ENCODE assay signal across 24 mouse cellular contexts in the genomic region with DNA sequence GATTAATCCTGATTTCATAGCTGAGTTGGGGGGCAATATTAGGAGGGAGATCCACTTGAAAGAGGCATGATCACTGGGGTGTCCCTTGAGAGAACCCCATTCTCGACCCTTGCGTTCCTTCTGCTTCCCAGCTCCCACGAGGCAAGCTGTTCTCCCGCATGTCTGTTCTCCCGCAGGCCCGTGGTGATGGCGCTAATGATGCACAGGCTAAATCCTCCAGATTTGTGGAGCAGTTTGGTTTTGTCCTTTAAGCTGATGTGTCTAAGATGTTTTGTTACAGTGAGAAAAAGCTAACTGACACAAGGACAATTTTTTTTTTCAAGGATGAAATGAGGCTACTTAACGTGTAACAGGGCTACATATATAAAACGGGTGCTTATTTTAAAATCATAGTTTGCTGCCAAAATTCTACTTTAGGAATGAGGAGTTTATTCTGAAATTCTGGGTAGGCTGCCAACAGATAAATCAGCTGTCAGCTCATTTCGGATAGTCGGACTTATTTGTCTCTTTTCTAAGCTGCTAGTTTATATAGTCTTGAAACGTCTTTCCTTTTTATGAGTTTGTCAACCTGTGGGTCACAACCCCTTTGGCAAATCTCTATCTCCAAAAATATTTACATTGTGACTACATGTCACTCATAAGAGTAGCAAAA.
DNase-seq lines count a peak whose midpoint lies in the region; ATAC-seq and TF ChIP-seq lines count a peak whose summit lies in the region.
"Had no signal": no experiment of that assay in that cellular context is flagged by ENCODE, and none has a peak within 500 bp of the region (broad histone marks: within the 10 kb centered on the region; RNA-seq: fewer than 3 reads in every experiment).

No protein-coding gene starts in this region.

- no peak overlapping the region for H3K27ac ChIP-seq in forebrain, postnatal 0 days (ENCODE audit: low read depth, low read length)
- no peak overlapping the region for H3K27ac ChIP-seq in forebrain, embryonic 10.5 days
- H3K27ac ChIP-seq in stomach, embryonic 14.5 days (ENCODE audit: low read length): peak overlapping the region; percentile 82; the same call in 1 of the 2 replicates
- H3K27ac ChIP-seq in stomach, postnatal 0 days (replicated peaks): no peak overlapping the region
- H3K27ac ChIP-seq: embryonic facial prominence, embryonic 13.5 days; forebrain, embryonic 15.5 days; heart, embryonic 15.5 days; limb, embryonic 10.5 days; limb, embryonic 15.5 days; liver, embryonic 14.5 days had no signal

- peak; percentile 37 for DNase-seq in forebrain, postnatal 0 days
- DNase-seq in forebrain, embryonic 10.5 days (ENCODE audit: extremely low spot score, low spot score): no peak
- peak; percentile 3 for DNase-seq in kidney, postnatal 4 days
- no peak for DNase-seq in kidney, adult 8-10 months
- DNase-seq in stomach, postnatal 0 days (ENCODE audit: low spot score): no peak
- DNase-seq: adrenal gland, postnatal 14 days; cerebellum, adult 11-12 months; cerebellum, adult 9-11 months; embryo, embryonic 11 days; gastrocnemius, postnatal 10 days; kidney, adult 18-20 months; lung, postnatal 14 days; right cerebral cortex, postnatal 25 days had no signal

- 0 out of 2 replicates have a peak, but pooled peaks cover 5% of the 10 kb centered on the region for H3K9me3 ChIP-seq in forebrain, postnatal 0 days (ENCODE audit: low read length)
- H3K9me3 ChIP-seq in forebrain, embryonic 10.5 days: peaks cover 10% of the 10 kb centered on the region; the same call in 1 of the 2 replicates
- no peaks in the 10 kb centered on the region for H3K9me3 ChIP-seq in stomach, embryonic 14.5 days (ENCODE audit: control insufficient read depth, low read depth, low read length)
- H3K9me3 ChIP-seq in stomach, postnatal 0 days (ENCODE audit: control insufficient read depth, low read length): no peaks in the 10 kb centered on the region
- H3K9me3 ChIP-seq: heart, embryonic 15.5 days; limb, embryonic 10.5 days; limb, embryonic 15.5 days had no signal

- H3K9ac ChIP-seq in forebrain, postnatal 0 days: no peak overlapping the region
- H3K9ac ChIP-seq in stomach, embryonic 14.5 days (replicated peaks; ENCODE audit: low read depth, low read length): no peak overlapping the region
- no peak overlapping the region for H3K9ac ChIP-seq in stomach, postnatal 0 days (ENCODE audit: low read length)
- H3K9ac ChIP-seq: embryonic facial prominence, embryonic 13.5 days; forebrain, embryonic 15.5 days; heart, embryonic 15.5 days; limb, embryonic 15.5 days; liver, embryonic 14.5 days had no signal

- no peaks in the 10 kb centered on the region for H3K36me3 ChIP-seq in forebrain, postnatal 0 days (ENCODE audit: insufficient read depth)
- H3K36me3 ChIP-seq in forebrain, embryonic 10.5 days (replicated peaks): no peaks in the 10 kb centered on the region
- H3K36me3 ChIP-seq in stomach, embryonic 14.5 days (ENCODE audit: control insufficient read depth, insufficient read depth, low read length): no peaks in the 10 kb centered on the region
- H3K36me3 ChIP-seq in stomach, postnatal 0 days (ENCODE audit: control insufficient read depth, insufficient read depth, low read length): no peaks in the 10 kb centered on the region
- H3K36me3 ChIP-seq: embryonic facial prominence, embryonic 13.5 days; forebrain, embryonic 15.5 days; heart, embryonic 15.5 days; limb, embryonic 10.5 days; limb, embryonic 15.5 days had no signal

- no peaks in the 10 kb centered on the region for H3K27me3 ChIP-seq in forebrain, postnatal 0 days (ENCODE audit: insufficient read depth, low read length)
- H3K27me3 ChIP-seq in forebrain, embryonic 10.5 days (ENCODE audit: poor library complexity, severe bottlenecking): no peaks in the 10 kb centered on the region
- H3K27me3 ChIP-seq in stomach, embryonic 14.5 days (ENCODE audit: control insufficient read depth, insufficient read depth, low read length): no peaks in the 10 kb centered on the region
- H3K27me3 ChIP-seq in stomach, postnatal 0 days (ENCODE audit: control insufficient read depth, insufficient read depth, low read length): no peaks in the 10 kb centered on the region
- H3K27me3 ChIP-seq: embryonic facial prominence, embryonic 13.5 days; forebrain, embryonic 15.5 days; heart, embryonic 15.5 days; limb, embryonic 15.5 days had no signal

- H3K4me1 ChIP-seq in forebrain, postnatal 0 days (ENCODE audit: insufficient read depth): no peaks in the 10 kb centered on the region
- H3K4me1 ChIP-seq in forebrain, embryonic 10.5 days: no peaks in the 10 kb centered on the region
- H3K4me1 ChIP-seq in stomach, embryonic 14.5 days (ENCODE audit: control insufficient read depth, insufficient read depth, low read length): no peaks in the 10 kb centered on the region
- H3K4me1 ChIP-seq in stomach, postnatal 0 days (replicated peaks; ENCODE audit: control insufficient read depth, insufficient read depth): no peaks in the 10 kb centered on the region
- H3K4me1 ChIP-seq: embryonic facial prominence, embryonic 13.5 days; forebrain, embryonic 15.5 days; heart, embryonic 15.5 days; limb, embryonic 10.5 days; limb, embryonic 15.5 days had no signal

- no peak for TF ChIP-seq CTCF in forebrain, postnatal 0 days (IDR thresholded peaks at IDR 0.05; ENCODE audit: low read depth)
- TF ChIP-seq CTCF in stomach, postnatal 0 days (IDR thresholded peaks at IDR 0.05; ENCODE audit: low read depth): no peak

- peak; percentile 42 for ATAC-seq in forebrain, postnatal 0 days
- ATAC-seq in stomach, embryonic 14.5 days (ENCODE audit: insufficient number of reproducible peaks, insufficient read depth, low FRiP score, low read depth): peak; percentile 63; the same call in 1 of the 2 replicates
- no peak for ATAC-seq in stomach, postnatal 0 days (ENCODE audit: low FRiP score, low TSS enrichment)
- no peak for ATAC-seq in erythroblast, adult 5-6 weeks (replicated peaks; ENCODE audit: low FRiP score, poor library complexity, severe bottlenecking)
- ATAC-seq: forebrain, embryonic 15.5 days; hindbrain, embryonic 16.5 days; midbrain, embryonic 16.5 days had no signal

- 66% methylated on average over 12 of the region's 12 CpGs for WGBS in forebrain, postnatal 0 days
- WGBS in forebrain, embryonic 10.5 days: 94% methylated on average over 12 of the region's 12 CpGs
- 49% methylated on average over 12 of the region's 12 CpGs for WGBS in stomach, embryonic 14.5 days
- WGBS in stomach, postnatal 0 days: 47% methylated on average over 12 of the region's 12 CpGs

- no peak for TF ChIP-seq EP300 in stomach, postnatal 0 days (optimal IDR thresholded peaks at IDR 0.05)

- no peak overlapping the region for H3K4me3 ChIP-seq in forebrain, postnatal 0 days (ENCODE audit: low read depth, low read length)
- no peak overlapping the region for H3K4me3 ChIP-seq in forebrain, embryonic 10.5 days
- no peak overlapping the region for H3K4me3 ChIP-seq in stomach, embryonic 14.5 days (ENCODE audit: low read depth, low read length)
- no peak overlapping the region for H3K4me3 ChIP-seq in stomach, postnatal 0 days (ENCODE audit: low read depth, low read length)
- H3K4me3 ChIP-seq: embryonic facial prominence, embryonic 13.5 days; forebrain, embryonic 15.5 days; heart, embryonic 15.5 days; limb, embryonic 10.5 days; limb, embryonic 15.5 days had no signal

- H3K4me2 ChIP-seq in forebrain, postnatal 0 days (ENCODE audit: low read depth): no peak overlapping the region
- H3K4me2 ChIP-seq in stomach, embryonic 14.5 days (replicated peaks; ENCODE audit: low read depth, low read length): no peak overlapping the region
- no peak overlapping the region for H3K4me2 ChIP-seq in stomach, postnatal 0 days (replicated peaks; ENCODE audit: low read depth)
- H3K4me2 ChIP-seq: embryonic facial prominence, embryonic 13.5 days; forebrain, embryonic 15.5 days; heart, embryonic 15.5 days; limb, embryonic 15.5 days; midbrain, embryonic 11.5 days had no signal

Comparison
In these comparisons a context has a peak if more than half of its experiments do, and no peak if none do; other contexts are left out.
1. ATAC-seq: peak in forebrain, postnatal 0 days (single experiment) and stomach, embryonic 14.5 days (single experiment); none in stomach, postnatal 0 days (single experiment) and erythroblast, adult 5-6 weeks (single experiment).
2. DNase-seq: peak in forebrain, postnatal 0 days (single experiment) and kidney, postnatal 4 days (2 of 2); none in forebrain, embryonic 10.5 days (single experiment), kidney, adult 8-10 months (0 of 2) and stomach, postnatal 0 days (single experiment).